24 mouse cellular contexts compared by ENCODE assay signal in genomic region chr14:95904591-95905095, GRCm38 (mm10). TPM values are rescaled to one million over a fixed set of nuclear protein-coding genes. Genes with fewer than 3 reads are reported as not detected.
DNase-seq lines count a peak whose midpoint lies in the region; ATAC-seq lines count a peak whose summit lies in the region.
"Had no signal": no experiment of that assay in that cellular context is flagged by ENCODE, and none has a peak within 500 bp of the region (broad histone marks: within the 10 kb centered on the region; RNA-seq: fewer than 3 reads in every experiment).

No protein-coding gene starts in this region.

- no peak for DNase-seq in cerebellum, adult 11-12 months
- DNase-seq in heart, adult 11 months, result peak; percentile 18
- no peak for DNase-seq in heart, adult 8-10 months (ENCODE audit: low spot score)
- DNase-seq in retina, postnatal 1 day, result peak; percentile 13
- no peak for DNase-seq in retina, embryonic 14.5 days (ENCODE audit: low spot score)
- DNase-seq: adrenal gland, adult 8-10 months; adrenal gland, postnatal 25 days; cerebellum, adult 18-20 months; cerebellum, postnatal 10 days; cerebellum, postnatal 36 days; embryo, embryonic 11 days; gastrocnemius, adult 2 months; gastrocnemius, postnatal 14 days; heart, adult 18-20 months; heart, postnatal 14 days; heart, postnatal 4 days had no signal

- ATAC-seq in cerebellum, adult (ENCODE audit: insufficient number of reproducible peaks, low FRiP score, low TSS enrichment), result peak; percentile 52; the same call in 1 of the 2 replicates
- ATAC-seq: activated CD4-positive, CD25-positive, alpha-beta regulatory T cell, adult 4 months; forebrain, embryonic 15.5 days; hindbrain, postnatal 0 days; inflammation-experienced regulatory T-cells, adult 6 months; intestine, embryonic 16.5 days had no signal

RNA-seq across cellular contexts. Expression of gene 4921530L21Rik, which starts 23.6 kb away (rescaled TPM):
- total RNA-seq in heart, adult 8-10 months (2022), result not detected
- total RNA-seq: adrenal gland, adult 8-10 months; adrenal gland, postnatal 25 days; ES-E14; gastrocnemius, adult 2 months; gastrocnemius, postnatal 14 days; gastrocnemius, postnatal 4 days; heart, adult 18-20 months; heart, postnatal 14 days; heart, postnatal 4 days; hindbrain, postnatal 0 days had no signal

Comparison
In these comparisons a context has a peak if more than half of its experiments do, and no peak if none do; other contexts are left out.
1. DNase-seq: peak in heart, adult 11 months (single experiment) and retina, postnatal 1 day (single experiment); none in cerebellum, adult 11-12 months (single experiment), heart, adult 8-10 months (single experiment) and retina, embryonic 14.5 days (single experiment).